Mouse (Mus musculus) erythroid progenitor cell, adult 5-6 weeks (primary cell): ENCODE data around the gene Lrrc19. TPM values are rescaled to one million over a fixed set of nuclear protein-coding genes. Genes with fewer than 3 reads are reported as not detected.

Source experiments
- ATAC-seq: replicated peaks from 2 replicates; pipeline ENCODE4 v1.8.0; 2016; ENCODE audit warnings: moderate number of reproducible peaks, mild to moderate bottlenecking, moderate TSS enrichment, inconsistent platforms; ENCODE audit not compliant: poor library complexity, low FRiP score, severe bottlenecking
- total RNA-seq, 2 experiments: library from RNA; stranded (forward) in 1 of 2; stranded (reverse) in 1 of 2; fragments of 150-400 nt in 1 of 2; fragments of 186-747, 209-891 nt in 1 of 2; gene quantifications; 2 replicates each; pipeline versions ENCODE4 v1.2.3 to v1.2.4; 2015 to 2017; ENCODE audit warnings: low replicate concordance in 2 of 2

Gene Lrrc19
- total RNA-seq, 2 experiments from 2014 or later, result not detected

DNA sequence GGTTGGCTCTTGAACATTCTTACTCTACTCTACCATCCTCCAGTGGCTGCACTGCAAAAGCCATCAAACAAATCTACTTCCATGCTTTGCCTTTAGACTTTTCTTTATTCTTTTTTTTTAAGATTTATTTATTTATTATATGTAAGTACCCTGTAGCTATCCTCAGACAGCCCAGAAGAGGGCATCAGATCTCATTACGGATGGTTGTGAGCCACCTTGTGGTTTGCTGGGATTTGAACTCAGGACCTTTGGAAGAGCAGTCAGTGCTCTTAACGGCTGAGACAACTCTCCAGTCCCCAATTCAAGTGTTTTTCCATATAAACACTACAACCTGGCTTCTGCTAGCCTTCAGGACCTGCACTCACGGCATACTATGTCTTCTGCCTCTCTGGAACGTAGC lies 48.5 kb downstream of the Lrrc19 start:
- ATAC-seq, result no peak

DNA sequence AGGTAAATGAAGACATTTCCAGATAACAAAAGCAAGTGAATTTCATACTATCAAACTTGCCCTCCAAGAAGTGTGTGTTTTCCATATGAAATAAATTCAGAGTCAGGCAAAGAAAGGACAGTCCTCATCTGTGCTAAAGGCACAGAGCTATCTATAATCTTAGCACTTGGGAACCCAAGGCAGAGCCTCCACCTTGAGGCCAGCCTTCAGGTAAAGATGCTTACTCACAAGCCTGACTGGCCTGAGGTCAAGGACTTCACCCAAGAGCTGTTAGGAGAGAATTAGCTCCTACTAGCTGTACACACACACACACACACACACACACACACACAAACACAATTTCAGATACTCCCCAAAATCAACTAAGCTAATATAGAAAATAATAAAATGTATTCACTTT lies 57.2 kb downstream of the Lrrc19 start:
- ATAC-seq, result no peak

- ATAC-seq, result no peak
Observed at GRCm38 (mm10) chr4:94591765-94592381, 58.1 kb downstream of the Lrrc19 start.

Other genes with a start within 250 kb of the Lrrc19 start
- gene Gm10306, start 93.6 kb downstream of the Lrrc19 start, total RNA-seq (2015; ENCODE audit: low replicate concordance), result not detected in 2 replicates
- not detected in 2 replicates for gene Gm10306, start 93.6 kb downstream of the Lrrc19 start, total RNA-seq (2017; ENCODE audit: low replicate concordance)
- 7.2 and 15.5 TPM in 2 replicates for gene Caap1, start 93.3 kb downstream of the Lrrc19 start, total RNA-seq (2015; ENCODE audit: low replicate concordance)
- gene Caap1, start 93.3 kb downstream of the Lrrc19 start, total RNA-seq (2017; ENCODE audit: low replicate concordance), result 16.0 and 39.1 TPM in 2 replicates
- gene Plaa, start 46.9 kb downstream of the Lrrc19 start, total RNA-seq (2015; ENCODE audit: low replicate concordance), result 14.3 and 18.7 TPM in 2 replicates
- gene Plaa, start 46.9 kb downstream of the Lrrc19 start, total RNA-seq (2017; ENCODE audit: low replicate concordance), result 13.2 and 16.9 TPM in 2 replicates
- gene Ift74, start 35.7 kb downstream of the Lrrc19 start, total RNA-seq (2015; ENCODE audit: low replicate concordance), result 3.8 and 5.4 TPM in 2 replicates
- 2.3 TPM in 1 of 2 replicates, not detected in the other for gene Ift74, start 35.7 kb downstream of the Lrrc19 start, total RNA-seq (2017; ENCODE audit: low replicate concordance)
- not detected in 2 replicates for gene Tek, start 89.1 kb upstream of the Lrrc19 start, total RNA-seq (2015; ENCODE audit: low replicate concordance)
- 0.64 TPM in 1 of 2 replicates, not detected in the other for gene Tek, start 89.1 kb upstream of the Lrrc19 start, total RNA-seq (2017; ENCODE audit: low replicate concordance)